Mouse (Mus musculus) layer of hippocampus, postnatal 25 days (tissue): ENCODE results near the gene Sp140. TPM values are rescaled to one million over a fixed set of nuclear protein-coding genes. Genes with fewer than 3 reads are reported as not detected.
"Not testable (repeated sequence)": the region's sequence is repeated elsewhere in the genome, so short reads cannot be mapped to it uniquely, and the experiment has no call there.

Experiments
- DNase-seq, 2 experiments: peaks; one replicate each; pipeline ENCODE4 v3.0.0; 2022; ENCODE audit warnings: mixed read lengths in 2 of 2, low spot score in 1 of 2; ENCODE audit errors: extremely low spot score in 1 of 2
- total RNA-seq, 2 experiments: library from RNA; stranded (reverse); gene quantifications; 2 replicates each; pipeline ENCODE4 v1.2.3; 2021

The Sp140 gene
- total RNA-seq = under 1 TPM; 0.17 to 0.45 TPM

GRCm38 (mm10) chr1:85600078-85600477 is at the start of gene Sp140:
TSS of gene Sp140 (plus strand) at chr1:85600378.
- not testable (repeated sequence) for DNase-seq

GRCm38 (mm10) chr1:85555261-85555660 is 44.9 kb upstream of the Sp140 start:
- peak in 1 of 2 experiments; percentile 7 for DNase-seq

GRCm38 (mm10) chr1:85573554-85573953 is 26.6 kb upstream of the Sp140 start:
- not testable (repeated sequence) for DNase-seq

- DNase-seq = not testable (repeated sequence)
Observed at GRCm38 (mm10) chr1:85575376-85575775, 24.8 kb upstream of the Sp140 start, which contains the start of gene G530012D18Rik. TSS of gene G530012D18Rik (plus strand) at chr1:85575676.

- not testable (repeated sequence) for DNase-seq
Observed at GRCm38 (mm10) chr1:85578372-85579010, 21.7 kb upstream of the Sp140 start.

- not testable (repeated sequence) for DNase-seq
Observed at GRCm38 (mm10) chr1:85579199-85580147, 20.7 kb upstream of the Sp140 start.

- DNase-seq = not testable (repeated sequence)
Observed at GRCm38 (mm10) chr1:85580148-85580534, 20.0 kb upstream of the Sp140 start.

GRCm38 (mm10) chr1:85580578-85580977 is 19.6 kb upstream of the Sp140 start:
- not testable (repeated sequence) for DNase-seq

- not testable (repeated sequence) for DNase-seq
Observed at GRCm38 (mm10) chr1:85581518-85581917, 18.7 kb upstream of the Sp140 start.

GRCm38 (mm10) chr1:85588697-85589096 is 11.5 kb upstream of the Sp140 start:
- DNase-seq = not testable (repeated sequence)

GRCm38 (mm10) chr1:85592526-85592925 is 7.7 kb upstream of the Sp140 start:
- not testable (repeated sequence) for DNase-seq

- not testable (repeated sequence) for DNase-seq
Observed at GRCm38 (mm10) chr1:85598271-85599012, 1.7 kb upstream of the Sp140 start, which contains the start of gene Sp110. TSS of gene Sp110 (minus strand) at chr1:85598817.

GRCm38 (mm10) chr1:85600794-85601193 is 616 bp downstream of the Sp140 start:
- not testable (repeated sequence) for DNase-seq

- DNase-seq = not testable (repeated sequence)
Observed at GRCm38 (mm10) chr1:85604341-85604740, 4.2 kb downstream of the Sp140 start.

GRCm38 (mm10) chr1:85608361-85608760 is 8.2 kb downstream of the Sp140 start:
- not testable (repeated sequence) for DNase-seq

- DNase-seq = not testable (repeated sequence)
Observed at GRCm38 (mm10) chr1:85610581-85610980, 10.4 kb downstream of the Sp140 start.

- not testable (repeated sequence) for DNase-seq
Observed at GRCm38 (mm10) chr1:85615096-85615495, 14.9 kb downstream of the Sp140 start.

- not testable (repeated sequence) for DNase-seq
Observed at GRCm38 (mm10) chr1:85615819-85616218, 15.6 kb downstream of the Sp140 start.

GRCm38 (mm10) chr1:85617161-85617560 is 17.0 kb downstream of the Sp140 start:
- DNase-seq = not testable (repeated sequence)

GRCm38 (mm10) chr1:85618689-85619088 is 18.5 kb downstream of the Sp140 start:
- DNase-seq = not testable (repeated sequence)
